Mouse (Mus musculus): Measurements from ENCODE around the gene Hdhd3. TPM values are rescaled to one million over a fixed set of nuclear protein-coding genes. Genes with fewer than 3 reads are reported as not detected.

Gene Hdhd3
- polyA plus RNA-seq, 1 experiment from 2014 or later = 14.8 TPM

Other genes starting within 250 kb of the Hdhd3 start
- gene Slc31a2, start 240.9 kb downstream of the Hdhd3 start, polyA plus RNA-seq (2014; fragmentation: Nextera tagmentation; extraction: Ambion mirVana) = 13.0 and 17.2 TPM in 2 replicates
- gene Fkbp15, start 142.9 kb downstream of the Hdhd3 start, polyA plus RNA-seq (2014; fragmentation: Nextera tagmentation; extraction: Ambion mirVana) = 21.0 and 22.1 TPM in 2 replicates
- 46.0 and 48.5 TPM in 2 replicates for gene Slc31a1, start 142.7 kb downstream of the Hdhd3 start, polyA plus RNA-seq (2014; fragmentation: Nextera tagmentation; extraction: Ambion mirVana)
- gene Cdc26, start 94.8 kb downstream of the Hdhd3 start, polyA plus RNA-seq (2014; fragmentation: Nextera tagmentation; extraction: Ambion mirVana) = 161 and 170 TPM in 2 replicates
- gene Prpf4, start 94.7 kb downstream of the Hdhd3 start, polyA plus RNA-seq (2014; fragmentation: Nextera tagmentation; extraction: Ambion mirVana) = 28.2 and 30.0 TPM in 2 replicates
- gene Rnf183, start 68.2 kb downstream of the Hdhd3 start, polyA plus RNA-seq (2014; fragmentation: Nextera tagmentation; extraction: Ambion mirVana) = not detected in 2 replicates
- gene Wdr31, start 32.6 kb downstream of the Hdhd3 start, polyA plus RNA-seq (2014; fragmentation: Nextera tagmentation; extraction: Ambion mirVana) = 5.1 and 5.8 TPM in 2 replicates
- gene Bspry, start 23.4 kb downstream of the Hdhd3 start, polyA plus RNA-seq (2014; fragmentation: Nextera tagmentation; extraction: Ambion mirVana) = 0.82 and 1.2 TPM in 2 replicates
- gene Alad, start 16.5 kb upstream of the Hdhd3 start, polyA plus RNA-seq (2014; fragmentation: Nextera tagmentation; extraction: Ambion mirVana) = 81.5 and 89.7 TPM in 2 replicates
- gene Pole3, start 21.6 kb upstream of the Hdhd3 start, polyA plus RNA-seq (2014; fragmentation: Nextera tagmentation; extraction: Ambion mirVana) = 108 and 109 TPM in 2 replicates
- 0.92 and 1.0 TPM in 2 replicates for gene 4933430I17Rik, start 21.9 kb upstream of the Hdhd3 start, polyA plus RNA-seq (2014; fragmentation: Nextera tagmentation; extraction: Ambion mirVana)
- 29.4 and 31.6 TPM in 2 replicates for gene Rgs3, start 56.4 kb upstream of the Hdhd3 start, polyA plus RNA-seq (2014; fragmentation: Nextera tagmentation; extraction: Ambion mirVana)